Mouse (Mus musculus) MEL (cell line): ENCODE measurements around the gene Slc30a10. TPM values are rescaled to one million over a fixed set of nuclear protein-coding genes. Genes with fewer than 3 reads are reported as not detected.

Source experiments
- DNase-seq: peaks from one replicate; pipeline ENCODE4 v3.0.0; 2011; ENCODE audit warnings: low read depth, low spot score
- H3K27ac ChIP-seq: 2 replicates; pipeline ENCODE4 v1.5.1; 2012; ENCODE audit warnings: low read depth, mild to moderate bottlenecking, control low read depth, low read length, moderate library complexity; ENCODE audit not compliant: control insufficient read depth
- H3K27me3 ChIP-seq, 2 experiments: fragments of 150-350 bp in 1 of 2; sonication (generic) in 1 of 2; 2 replicates each; pipeline ENCODE4 v1.6.1; 2012; ENCODE audit warnings: low read length in 2 of 2, mild to moderate bottlenecking in 2 of 2, improper control_type of control experiment in 1 of 2, moderate library complexity in 1 of 2; ENCODE audit not compliant: insufficient read depth in 2 of 2, control insufficient read depth in 1 of 2
- H3K36me3 ChIP-seq, 2 experiments: 2 replicates each; pipeline ENCODE4 v1.6.1; 2012 to 2014; ENCODE audit warnings: low read length in 2 of 2, improper control_type of control experiment in 1 of 2, inconsistent platforms in 1 of 2, mild to moderate bottlenecking in 1 of 2; ENCODE audit not compliant: insufficient read depth in 2 of 2, control insufficient read depth in 1 of 2
- H3K4me1 ChIP-seq, 2 experiments: fragments of 150-350 bp in 1 of 2; sonication (generic) in 1 of 2; 2 replicates each; pipeline ENCODE4 v1.6.1; 2012; ENCODE audit warnings: low read length in 2 of 2, improper control_type of control experiment in 1 of 2, mild to moderate bottlenecking in 1 of 2; ENCODE audit not compliant: insufficient read depth in 2 of 2, control insufficient read depth in 1 of 2
- H3K4me3 ChIP-seq, 2 experiments: fragments of 150-350 bp in 1 of 2; sonication (generic) in 1 of 2; 2 replicates each; pipeline ENCODE4 v1.5.1; 2012; ENCODE audit warnings: low read depth in 2 of 2, low read length in 2 of 2, mild to moderate bottlenecking in 2 of 2, moderate library complexity in 2 of 2, control low read depth in 1 of 2, improper control_type of control experiment in 1 of 2; ENCODE audit not compliant: control insufficient read depth in 1 of 2, insufficient read depth in 1 of 2
- H3K79me2 ChIP-seq: 2 replicates; pipeline ENCODE4 v1.6.1; 2012; ENCODE audit warnings: mild to moderate bottlenecking, low read length, moderate library complexity; ENCODE audit not compliant: control insufficient read depth, poor library complexity, insufficient read depth
- H3K9ac ChIP-seq: 2 replicates; pipeline ENCODE4 v1.6.1; 2012; ENCODE audit warnings: low read depth, mild to moderate bottlenecking, control low read depth, low read length, moderate library complexity; ENCODE audit not compliant: control insufficient read depth, poor library complexity, severe bottlenecking
- H3K9me3 ChIP-seq: fragments of 150-350 bp; sonication (generic); replicated peaks from 2 replicates; pipeline ENCODE4 v1.6.1; 2012; ENCODE audit warnings: mild to moderate bottlenecking, low read length, improper control_type of control experiment, moderate library complexity; ENCODE audit not compliant: insufficient read depth
- BHLHE40 ChIP-seq: IDR thresholded peaks from 2 replicates; pipeline ENCODE4 v1.6.1; 2012; ENCODE audit warnings: low read depth, mild to moderate bottlenecking, inconsistent platforms, low read length, improper control_type of control experiment, borderline replicate concordance
- CHD1 ChIP-seq: IDR thresholded peaks from 2 replicates; pipeline ENCODE4 v1.6.1; 2012; ENCODE audit warnings: low read depth, mild to moderate bottlenecking, inconsistent platforms, low read length, improper control_type of control experiment
- CHD2 ChIP-seq: IDR thresholded peaks from 2 replicates; pipeline ENCODE4 v1.6.1; 2011; ENCODE audit warnings: low read length, improper control_type of control experiment
- CTCF ChIP-seq, 3 experiments: IDR thresholded peaks in 2 of 3; conservative IDR thresholded peaks in 1 of 3; 2 replicates each; pipeline ENCODE4 v1.5.1; 2011 to 2012; ENCODE audit warnings: low read length in 3 of 3, low read depth in 2 of 3, mild to moderate bottlenecking in 2 of 3, improper control_type of control experiment in 1 of 3, inconsistent platforms in 1 of 3, mixed read lengths in 1 of 3, moderate library complexity in 1 of 3; ENCODE audit not compliant: control insufficient read depth in 1 of 3, insufficient read depth in 1 of 3, poor library complexity in 1 of 3, severe bottlenecking in 1 of 3
- ELF1 ChIP-seq: IDR thresholded peaks from 2 replicates; pipeline ENCODE4 v1.6.1; 2014; ENCODE audit warnings: low read depth, mild to moderate bottlenecking, inconsistent platforms, low read length, improper control_type of control experiment, moderate library complexity
- EP300 ChIP-seq, 2 experiments: IDR thresholded peaks; 2 replicates each; pipeline ENCODE4 v1.6.1; 2011; ENCODE audit warnings: improper control_type of control experiment in 2 of 2, low read length in 2 of 2, low read depth in 1 of 2, mild to moderate bottlenecking in 1 of 2
- ETS1 ChIP-seq: IDR thresholded peaks from 2 replicates; pipeline ENCODE4 v1.6.1; 2012; ENCODE audit warnings: low read depth, mild to moderate bottlenecking, inconsistent platforms, low read length, improper control_type of control experiment, moderate library complexity
- GABPA ChIP-seq: IDR thresholded peaks from 2 replicates; pipeline ENCODE4 v1.6.1; 2012; ENCODE audit warnings: low read depth, mild to moderate bottlenecking, inconsistent platforms, low read length, improper control_type of control experiment, moderate library complexity
- HCFC1 ChIP-seq: IDR thresholded peaks from 2 replicates; pipeline ENCODE4 v1.6.1; 2012; ENCODE audit warnings: low read depth, mild to moderate bottlenecking, inconsistent platforms, low read length, improper control_type of control experiment, moderate library complexity
- JUND ChIP-seq: IDR thresholded peaks from 2 replicates; pipeline ENCODE4 v1.6.1; 2011; ENCODE audit warnings: low read depth, mild to moderate bottlenecking, improper control_type of control experiment, low read length
- MAFK ChIP-seq: IDR thresholded peaks from 2 replicates; pipeline ENCODE4 v1.6.1; 2011; ENCODE audit warnings: low read depth, mild to moderate bottlenecking, low read length, improper control_type of control experiment, borderline replicate concordance
- MAX ChIP-seq: IDR thresholded peaks from 2 replicates; pipeline ENCODE4 v1.6.1; 2011; ENCODE audit warnings: low read length, improper control_type of control experiment
- MEF2A ChIP-seq: IDR thresholded peaks from 2 replicates; pipeline ENCODE4 v1.6.1; 2014; ENCODE audit warnings: low read depth, mild to moderate bottlenecking, inconsistent platforms, low read length, improper control_type of control experiment; ENCODE audit not compliant: poor library complexity, insufficient replicate concordance, severe bottlenecking; ENCODE audit errors: extremely low read depth
- MXI1 ChIP-seq: IDR thresholded peaks from 2 replicates; pipeline ENCODE4 v1.6.1; 2011; ENCODE audit warnings: mild to moderate bottlenecking, low read depth, low read length, improper control_type of control experiment
- MYB ChIP-seq: IDR thresholded peaks from 2 replicates; pipeline ENCODE4 v1.6.1; 2011; ENCODE audit warnings: mild to moderate bottlenecking, low read depth, low read length, improper control_type of control experiment
- NELFE ChIP-seq: IDR thresholded peaks from 2 replicates; pipeline ENCODE4 v1.6.1; 2011; ENCODE audit warnings: low read depth, low read length, improper control_type of control experiment
- POLR2AphosphoS2 ChIP-seq: IDR thresholded peaks from 2 replicates; pipeline ENCODE4 v1.6.1; 2011; ENCODE audit warnings: low read length, improper control_type of control experiment
- POLR2AphosphoS5 ChIP-seq: IDR thresholded peaks from 2 replicates; pipeline ENCODE4 v1.6.1; 2012; ENCODE audit warnings: low read depth, borderline replicate concordance, mild to moderate bottlenecking, inconsistent platforms, low read length, moderate library complexity, mixed read lengths
- SMC3 ChIP-seq: IDR thresholded peaks from 2 replicates; pipeline ENCODE4 v1.6.1; 2011; ENCODE audit warnings: low read depth, low read length, improper control_type of control experiment
- TBP ChIP-seq: IDR thresholded peaks from 2 replicates; pipeline ENCODE4 v1.8.0; 2011; ENCODE audit warnings: low read depth, low read length, improper control_type of control experiment
- TCF12 ChIP-seq: IDR thresholded peaks from 2 replicates; pipeline ENCODE4 v1.6.1; 2014; ENCODE audit warnings: low read depth, mild to moderate bottlenecking, inconsistent platforms, low read length, improper control_type of control experiment, moderate library complexity
- UBTF ChIP-seq: IDR thresholded peaks from 2 replicates; pipeline ENCODE4 v1.6.1; 2012; ENCODE audit warnings: low read depth, mild to moderate bottlenecking, inconsistent platforms, low read length, improper control_type of control experiment, moderate library complexity, borderline replicate concordance; ENCODE audit not compliant: insufficient read depth
- USF1 ChIP-seq: IDR thresholded peaks from 2 replicates; pipeline ENCODE4 v1.6.1; 2014; ENCODE audit warnings: low read depth, mild to moderate bottlenecking, inconsistent platforms, low read length, improper control_type of control experiment, moderate library complexity
- USF2 ChIP-seq, 2 experiments: IDR thresholded peaks; 2 replicates each; pipeline ENCODE4 v1.6.1; 2011 to 2012; ENCODE audit warnings: improper control_type of control experiment in 2 of 2, low read length in 2 of 2, borderline replicate concordance in 1 of 2, inconsistent platforms in 1 of 2, low read depth in 1 of 2, mild to moderate bottlenecking in 1 of 2; ENCODE audit not compliant: insufficient read depth in 1 of 2
- ZC3H11A ChIP-seq: IDR thresholded peaks from 2 replicates; pipeline ENCODE4 v1.6.1; 2012; ENCODE audit warnings: low read depth, mild to moderate bottlenecking, inconsistent platforms, low read length, improper control_type of control experiment
- ZMIZ1 ChIP-seq: IDR thresholded peaks from 2 replicates; pipeline ENCODE4 v1.6.1; 2012; ENCODE audit warnings: low read depth, mild to moderate bottlenecking, inconsistent platforms, low read length, improper control_type of control experiment, moderate library complexity
- polyA plus RNA-seq, 2 experiments: library from polyadenylated mRNA; stranded (reverse) in 1 of 2; unstranded in 1 of 2; fragments of >175 nt in 1 of 2; fragments of >200 nt in 1 of 2; gene quantifications; 2 replicates each; pipeline versions ENCODE4 v1.2.1 to v1.2.4; 2012; ENCODE audit warnings: low replicate concordance in 2 of 2, low read depth in 1 of 2; ENCODE audit not compliant: insufficient read length in 2 of 2, insufficient read depth in 1 of 2, missing spikeins in 1 of 2
- total RNA-seq: library from RNA; depleted of rRNA; stranded (reverse); fragments of 300-350 nt; gene quantifications from 2 replicates; pipeline ENCODE4 v1.2.3, GENCODE M21; 2012

Gene Slc30a10
- total and polyA plus RNA-seq, 3 experiments, result 2.1 to 7.9 TPM; not detected in 1

DNA sequence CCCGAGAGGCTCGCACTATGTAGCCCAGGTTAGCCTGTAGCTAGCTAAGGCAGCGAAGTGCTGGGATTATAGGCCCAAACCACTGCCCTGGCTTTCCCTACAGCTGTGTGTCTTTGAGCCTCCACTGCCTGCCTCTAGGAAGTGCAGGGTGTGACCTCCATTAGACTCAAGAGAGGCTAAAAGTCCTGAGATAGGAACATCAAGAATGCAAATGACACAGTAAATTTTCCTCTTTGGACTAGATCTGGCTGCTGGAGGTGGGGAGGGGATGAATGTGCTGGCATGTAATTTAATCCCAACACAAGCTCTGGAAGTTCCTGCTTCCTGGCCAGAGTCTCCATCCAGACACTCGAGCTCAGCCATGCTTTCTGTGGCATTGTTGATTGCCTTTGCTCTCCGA lies 5.4 kb downstream of the Slc30a10 start:
- Histone ChIP-seq H3K27ac (no peak overlapping the region), H3K79me2 (no peaks in the 10 kb centered on the region; the same call in 1 of the 2 replicates), H3K36me3 (peaks cover 0 to 6% of the 10 kb centered on the region in 2 experiments; a peak in 1 of 4 replicates), H3K4me3 (no peak overlapping the region), H3K4me1 (peaks cover 2 to 11% of the 10 kb centered on the region in 2 experiments; a peak in 1 of 4 replicates), H3K27me3 (no peaks in the 10 kb centered on the region), H3K9me3 (no peaks in the 10 kb centered on the region), H3K9ac (no peak overlapping the region)
- TF ChIP-seq CHD2, result no peak
- no peak for TF ChIP-seq ETS1
- TF ChIP-seq EP300 (IDR thresholded peaks at IDR 0.05; ENCODE audit: low read depth in 1 of 2, low read length in 2 of 2), result no peak
- TF ChIP-seq POLR2AphosphoS2, result no peak
- TF ChIP-seq ZMIZ1, result no peak
- no peak for TF ChIP-seq MYB
- no peak for TF ChIP-seq MXI1
- TF ChIP-seq BHLHE40, result no peak
- no peak for TF ChIP-seq SMC3
- TF ChIP-seq TBP, result no peak
- no peak for TF ChIP-seq USF1
- TF ChIP-seq JUND, result no peak
- no peak for TF ChIP-seq ELF1
- no peak for TF ChIP-seq CTCF (IDR thresholded peaks at IDR 0.05 in 2 of 3, conservative IDR thresholded peaks at IDR 0.05 in 1 of 3; ENCODE audit: control insufficient read depth in 1 of 3, insufficient read depth in 1 of 3, low read depth in 2 of 3, low read length in 3 of 3, poor library complexity in 1 of 3, severe bottlenecking in 1 of 3)
- no peak for TF ChIP-seq MEF2A
- TF ChIP-seq POLR2AphosphoS5, result no peak
- TF ChIP-seq USF2 (IDR thresholded peaks at IDR 0.05; ENCODE audit: borderline replicate concordance in 1 of 2, insufficient read depth in 1 of 2, low read depth in 1 of 2, low read length in 2 of 2), result no peak
- TF ChIP-seq TCF12, result no peak
- no peak for DNase-seq

DNA sequence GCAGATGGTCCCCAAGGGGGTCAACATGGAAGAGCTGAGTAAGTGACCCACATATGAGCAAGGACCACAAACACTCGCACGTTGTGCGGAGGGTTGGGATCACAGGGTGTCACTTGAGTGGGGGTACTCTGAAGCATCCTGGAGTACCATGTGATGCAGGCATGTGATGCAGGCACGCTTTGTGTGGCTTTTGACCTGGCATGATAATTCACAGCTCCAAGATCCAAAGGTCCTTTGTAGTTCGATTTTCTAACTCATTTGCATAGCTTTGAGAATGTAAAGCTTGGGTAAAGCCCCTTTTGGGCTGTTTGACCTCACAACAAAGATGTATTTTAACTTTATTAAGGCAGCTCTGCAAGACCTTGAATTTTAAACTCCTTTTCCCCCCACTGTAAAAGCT lies 8.2 kb downstream of the Slc30a10 start:
- Histone ChIP-seq H3K9me3 (no peaks in the 10 kb centered on the region), H3K4me3 (no peak overlapping the region), H3K27ac (no peak overlapping the region), H3K36me3 (peaks cover 0 to 6% of the 10 kb centered on the region in 2 experiments; a peak in 1 of 4 replicates), H3K4me1 (no peaks in the 10 kb centered on the region), H3K9ac (no peak overlapping the region), H3K27me3 (no peaks in the 10 kb centered on the region), H3K79me2 (no peaks in the 10 kb centered on the region)
- TF ChIP-seq MAX (no peak), JUND (no peak), SMC3 (no peak), POLR2AphosphoS2 (no peak), NELFE (no peak), HCFC1 (no peak), GABPA (no peak), ZC3H11A (no peak), UBTF (no peak), CHD1 (no peak), MAFK (no peak)
- DNase-seq, result no peak
